Mouse (Mus musculus): Measurements from ENCODE around the gene C330021F23Rik.

GRCm38 (mm10) chr8:3603439-3603838, 35.6 kb downstream of the C330021F23Rik start:
- TF ChIP-seq POLR2A (IDR thresholded peaks at IDR 0.05; ENCODE audit: extremely low read depth, insufficient read depth, low read length) (no peak), CTCF (IDR thresholded peaks at IDR 0.05; ENCODE audit: extremely low read depth, insufficient read depth, low read length) (no peak)
